Mouse (Mus musculus) 416B (cell line): ENCODE results near the gene Gimap8.
A peak's percentile ranks its signal among the peaks of the same experiment; 100 is the strongest.

Experiments
- DNase-seq: peaks from one replicate; pipeline ENCODE4 v3.0.0; 2011; ENCODE audit warnings: low read depth

Gene Gimap8

DNA sequence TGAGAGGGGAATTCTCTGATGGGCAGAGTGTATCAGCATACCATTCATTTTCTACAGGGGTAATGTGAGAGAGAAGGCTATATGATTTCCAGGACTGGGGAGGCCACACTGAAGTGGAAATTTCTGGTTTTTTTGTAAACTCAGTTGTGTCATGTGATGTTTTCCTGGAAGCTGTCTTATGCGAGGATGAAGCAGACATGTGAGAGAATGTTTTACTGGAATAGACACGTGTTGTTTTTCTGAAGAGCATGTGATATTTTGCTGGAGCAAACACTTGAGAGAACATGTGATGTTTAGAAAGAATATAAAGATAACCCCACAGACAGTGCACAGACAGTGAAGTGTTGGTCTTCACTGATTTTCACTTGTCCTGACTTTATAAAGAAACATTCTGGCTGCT is 8.5 kb upstream of the Gimap8 start:
- DNase-seq, result no peak

DNA sequence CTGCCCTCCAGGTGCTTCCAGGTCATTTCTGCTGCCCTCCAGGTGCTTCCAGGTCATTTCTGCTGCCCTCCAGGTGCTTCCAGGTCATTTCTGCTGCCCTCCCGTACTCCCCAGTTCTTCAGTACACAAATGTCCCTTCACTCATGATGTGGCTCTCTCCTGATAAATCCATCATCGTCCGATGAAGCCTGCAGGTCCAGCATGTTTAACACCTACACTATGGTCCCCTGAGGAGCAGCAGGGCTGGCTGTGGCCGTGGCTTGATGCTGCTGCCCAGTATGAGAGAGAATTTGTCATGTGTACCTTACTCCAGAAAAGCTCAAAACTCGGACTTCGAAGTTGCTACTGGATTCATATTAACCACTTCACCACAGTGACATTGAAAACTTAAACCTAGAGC is 5.6 kb upstream of the Gimap8 start:
- no peak for DNase-seq

DNA sequence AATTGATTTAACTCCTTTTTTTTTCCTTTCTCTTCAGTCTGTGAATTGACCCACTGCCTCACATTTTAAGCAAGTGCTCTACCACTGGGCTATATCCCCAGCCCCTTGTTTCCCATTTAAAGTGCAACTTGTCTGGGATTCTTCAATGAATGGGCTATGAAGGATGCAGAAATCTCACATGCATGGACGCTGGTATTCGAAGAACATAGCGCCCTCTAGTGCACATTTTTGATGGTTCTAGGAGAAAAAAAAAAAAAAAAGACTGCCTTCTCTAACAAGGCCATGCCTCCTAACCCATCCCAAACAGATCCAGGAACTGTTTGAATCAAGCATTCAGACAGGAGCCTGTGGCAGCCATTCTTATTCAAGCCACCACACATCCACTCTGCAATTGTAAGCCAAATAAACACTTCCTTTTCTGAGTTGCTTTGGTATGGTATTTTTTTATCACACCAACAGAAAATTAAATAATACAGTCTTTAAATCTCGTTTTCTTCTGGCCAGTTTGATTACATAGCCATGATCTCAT is 4.2 kb upstream of the Gimap8 start:
- peak; percentile 81 for DNase-seq

DNA sequence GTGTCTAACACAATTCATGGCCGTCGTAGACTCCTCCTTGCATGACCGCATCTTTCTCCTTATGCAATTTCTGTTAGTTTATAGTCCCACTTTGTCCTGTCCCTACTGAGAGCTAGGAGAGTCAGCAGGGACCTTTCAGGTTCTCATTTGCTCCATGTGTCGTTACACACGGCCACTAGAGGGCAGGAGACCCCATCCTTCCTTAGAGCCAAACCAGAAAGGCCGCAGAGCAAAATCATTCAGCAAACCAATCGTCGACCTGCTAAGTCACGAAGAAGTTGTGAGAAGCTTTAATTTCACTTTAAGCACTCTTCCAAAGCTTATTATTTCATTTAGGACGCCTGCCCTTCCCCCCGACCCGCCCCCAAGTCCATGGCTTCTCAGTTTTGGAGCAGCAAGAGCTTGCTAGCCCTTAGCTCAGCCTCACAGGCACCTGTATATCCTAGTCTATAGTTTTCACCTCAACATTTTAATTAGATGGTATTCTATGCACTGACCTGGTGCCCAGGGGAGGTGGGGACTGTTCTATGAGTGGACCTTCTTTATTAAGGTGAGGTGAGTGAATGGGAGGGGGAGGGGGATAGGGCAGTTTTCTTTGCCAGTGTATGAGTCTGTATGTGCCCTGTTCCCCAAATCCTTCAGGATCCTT is 1.2 kb upstream of the Gimap8 start:
- peak; percentile 80 for DNase-seq

DNA sequence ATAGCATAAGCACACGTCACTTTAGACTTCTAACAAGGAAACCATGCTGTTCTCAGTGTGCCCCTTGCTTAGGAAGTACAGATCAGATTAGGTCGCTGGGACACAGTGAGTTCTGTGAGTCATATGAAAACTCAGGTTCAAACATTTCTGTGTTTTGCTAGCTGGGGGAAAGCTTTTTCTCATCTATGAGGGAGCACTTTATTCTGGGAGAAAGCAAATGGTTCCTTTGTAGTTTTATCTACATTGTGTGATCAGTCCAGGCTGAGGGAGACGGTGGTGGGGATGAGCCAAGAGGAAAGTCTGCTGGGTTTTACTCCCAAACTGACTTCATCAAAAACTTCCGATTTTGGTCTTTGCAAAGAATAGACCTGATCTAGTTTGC is 734 bp upstream of the Gimap8 start:
- DNase-seq, result no peak

DNA sequence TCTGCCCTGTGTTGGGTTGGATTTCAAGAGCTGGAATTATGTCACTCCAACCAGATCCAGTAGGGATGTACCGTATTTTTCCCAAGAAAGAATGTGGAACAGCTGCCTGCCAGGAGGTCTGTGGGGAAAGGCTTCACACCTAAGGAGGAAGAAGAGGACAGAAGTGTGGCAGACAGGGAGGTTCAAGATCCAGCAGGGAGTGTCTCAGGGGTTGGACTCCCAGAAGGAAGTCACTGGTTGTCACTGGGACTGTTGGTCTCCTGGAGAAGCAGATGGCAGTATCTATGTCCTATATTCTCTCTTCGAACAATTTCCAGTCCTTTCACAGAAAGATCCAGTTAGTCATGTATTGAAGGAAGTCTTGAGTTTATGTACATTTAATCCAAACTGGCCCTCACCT is 577 bp downstream of the Gimap8 start:
- no peak for DNase-seq

DNA sequence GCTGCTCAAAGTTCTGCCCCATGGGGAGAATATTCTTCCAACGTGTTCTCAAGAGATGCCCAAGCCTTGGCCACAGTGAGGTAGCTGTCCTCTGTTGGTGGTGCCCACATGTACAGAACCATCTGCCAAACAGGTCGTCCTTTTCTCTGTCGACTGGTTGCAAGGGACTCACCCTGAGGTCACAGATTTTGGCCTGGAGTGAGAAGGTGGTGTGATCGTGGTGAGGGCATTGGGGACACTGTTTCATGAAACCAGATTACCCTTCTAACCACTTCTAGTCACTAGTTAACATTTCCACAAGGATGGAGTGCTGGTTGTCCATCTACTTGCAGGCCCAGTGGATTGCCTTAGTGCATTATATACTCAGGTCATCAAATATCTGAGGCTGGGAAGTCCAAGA is 1.7 kb downstream of the Gimap8 start:
- DNase-seq, result no peak

DNA sequence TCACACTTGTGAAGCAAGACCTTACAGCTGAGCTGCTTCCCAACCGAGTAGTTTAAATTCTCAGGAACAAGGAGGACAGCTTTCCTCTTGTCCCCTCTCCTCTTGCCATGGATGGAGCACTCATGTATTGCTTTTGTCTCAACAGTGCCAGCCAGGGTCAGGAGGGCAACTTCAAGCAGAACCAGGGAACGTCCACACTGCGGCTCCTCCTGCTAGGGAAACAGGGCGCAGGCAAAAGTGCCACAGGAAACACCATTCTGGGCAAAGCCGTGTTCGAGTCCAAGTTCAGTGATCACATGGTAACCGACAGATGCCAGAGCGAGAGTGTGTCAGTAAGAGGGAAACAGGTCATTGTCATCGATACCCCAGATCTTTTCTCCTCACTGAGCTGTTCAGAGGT is 3.0 kb downstream of the Gimap8 start:
- DNase-seq, result no peak

DNA sequence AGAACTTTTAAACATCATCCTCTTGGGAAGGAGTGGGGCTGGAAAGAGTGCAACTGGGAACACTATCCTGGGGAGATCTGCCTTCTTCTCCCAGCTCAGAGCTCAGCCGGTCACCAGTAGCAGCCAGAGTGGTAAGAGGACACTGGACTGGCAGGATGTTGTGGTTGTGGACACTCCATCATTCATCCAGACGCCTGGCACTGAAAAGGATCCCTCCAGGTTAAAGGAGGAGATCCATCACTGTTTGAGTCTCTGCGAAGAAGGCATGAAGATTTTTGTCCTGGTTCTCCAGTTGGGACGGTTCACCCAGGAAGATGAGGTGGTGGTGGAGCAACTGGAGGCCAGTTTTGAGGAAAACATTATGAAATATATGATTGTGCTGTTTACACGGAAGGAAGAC is 11.7 kb downstream of the Gimap8 start:
- no peak for DNase-seq

DNA sequence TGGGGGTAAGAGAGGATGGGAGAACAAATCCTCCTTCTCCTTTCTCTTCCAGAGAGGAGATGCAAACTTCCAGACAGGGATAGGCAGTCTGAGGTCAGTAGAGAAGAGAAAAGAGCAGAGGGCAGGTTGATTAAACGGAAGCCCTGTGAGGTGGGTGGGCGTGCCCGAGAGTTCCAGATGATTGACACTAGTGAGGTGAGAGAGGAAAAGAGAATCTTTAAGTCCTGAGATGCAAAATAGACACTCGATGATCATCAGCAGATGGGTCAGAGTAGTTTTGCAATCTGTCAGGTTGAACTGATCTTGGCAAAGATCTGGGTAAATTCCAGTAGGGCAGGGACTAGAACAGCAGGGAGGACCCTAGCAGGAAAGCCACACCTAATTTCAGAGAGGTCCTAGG is 17.7 kb downstream of the Gimap8 start:
- no peak for DNase-seq

DNA sequence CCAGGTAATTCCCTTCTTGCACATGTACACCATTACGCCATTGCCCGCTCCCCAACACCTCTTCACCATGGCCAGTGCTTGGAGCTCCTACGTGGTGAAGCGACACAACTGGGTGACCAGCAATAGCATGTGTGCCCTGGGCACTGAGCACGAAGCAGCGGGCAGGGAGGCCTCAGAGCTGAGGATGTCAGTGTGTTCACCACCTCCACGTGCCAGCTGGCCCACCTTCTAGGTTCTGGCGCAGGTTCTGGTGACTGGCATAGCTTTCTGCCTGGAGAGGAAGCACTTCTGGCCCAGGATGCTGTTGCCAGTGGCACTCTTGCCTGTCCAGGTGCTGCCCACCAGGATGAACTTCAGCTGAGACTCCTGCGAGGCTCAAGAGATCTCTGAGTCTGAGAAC is 18.4 kb downstream of the Gimap8 start:
- DNase-seq, result no peak

DNA sequence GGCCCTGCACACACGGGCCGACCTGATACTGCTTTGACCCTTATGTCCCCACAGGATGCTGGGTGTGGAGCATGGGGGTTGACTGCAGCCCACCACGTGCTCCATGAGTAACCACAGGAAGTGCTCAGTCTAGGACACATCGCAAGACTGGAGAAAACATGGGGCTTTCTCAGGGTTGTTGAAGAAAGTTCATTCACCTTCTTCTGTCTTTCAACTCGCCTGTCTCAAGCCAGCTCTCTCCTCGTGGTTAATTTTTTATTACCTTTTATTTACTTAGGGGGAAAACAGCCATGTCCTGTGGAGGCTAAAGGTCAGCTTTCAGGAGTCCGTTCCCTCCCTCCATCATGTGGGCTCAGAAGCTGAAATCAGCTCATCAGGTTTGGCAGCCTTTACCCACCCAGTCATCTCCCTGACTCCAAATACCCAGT is 19.1 kb downstream of the Gimap8 start:
- DNase-seq, result peak; percentile 46

DNA sequence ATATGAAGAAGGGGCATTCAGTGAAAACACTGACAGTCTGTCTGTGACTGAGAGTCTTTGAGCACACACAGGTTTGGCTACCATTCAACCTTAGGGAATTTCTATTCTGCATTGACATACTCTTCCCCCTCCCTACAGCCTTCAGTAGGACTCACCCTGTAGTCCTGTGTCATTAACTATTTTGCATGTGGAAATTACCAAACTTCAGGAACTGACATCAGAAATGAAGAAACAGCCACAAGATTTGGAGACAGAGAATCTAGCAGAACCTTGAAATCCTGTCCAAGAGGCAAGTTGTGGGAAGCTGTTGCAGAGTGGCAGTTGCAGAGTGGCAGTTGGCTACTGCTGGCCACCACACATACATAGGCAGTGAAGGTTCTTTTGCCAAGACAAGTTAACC is 21.0 kb downstream of the Gimap8 start:
- DNase-seq, result peak; percentile 70

DNA sequence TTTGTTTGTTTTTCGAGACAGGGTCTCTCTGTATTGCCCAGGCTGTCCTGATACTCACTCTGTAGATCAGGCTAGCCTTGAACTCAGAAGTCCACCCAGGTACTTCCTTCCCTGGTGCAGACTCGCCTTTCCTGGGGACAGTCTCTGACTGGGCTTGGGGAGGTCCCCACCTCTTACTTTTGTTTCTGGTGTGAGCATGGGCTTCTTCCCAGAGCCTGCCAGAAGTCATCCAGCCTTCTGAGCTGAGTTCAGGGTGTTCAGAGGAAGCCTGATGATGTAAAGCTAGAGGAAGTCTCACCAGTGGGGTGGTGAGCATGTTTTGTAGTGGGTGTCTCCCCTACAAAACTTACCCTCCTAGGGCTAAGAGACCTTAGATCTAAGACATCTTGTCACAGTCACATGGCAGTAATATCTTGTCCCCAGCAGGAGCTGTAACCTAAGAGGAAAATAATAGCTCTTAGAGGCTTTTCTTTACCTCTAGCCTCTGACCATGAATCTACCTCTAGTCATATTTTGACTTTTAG is 22.5 kb downstream of the Gimap8 start:
- no peak for DNase-seq

DNA sequence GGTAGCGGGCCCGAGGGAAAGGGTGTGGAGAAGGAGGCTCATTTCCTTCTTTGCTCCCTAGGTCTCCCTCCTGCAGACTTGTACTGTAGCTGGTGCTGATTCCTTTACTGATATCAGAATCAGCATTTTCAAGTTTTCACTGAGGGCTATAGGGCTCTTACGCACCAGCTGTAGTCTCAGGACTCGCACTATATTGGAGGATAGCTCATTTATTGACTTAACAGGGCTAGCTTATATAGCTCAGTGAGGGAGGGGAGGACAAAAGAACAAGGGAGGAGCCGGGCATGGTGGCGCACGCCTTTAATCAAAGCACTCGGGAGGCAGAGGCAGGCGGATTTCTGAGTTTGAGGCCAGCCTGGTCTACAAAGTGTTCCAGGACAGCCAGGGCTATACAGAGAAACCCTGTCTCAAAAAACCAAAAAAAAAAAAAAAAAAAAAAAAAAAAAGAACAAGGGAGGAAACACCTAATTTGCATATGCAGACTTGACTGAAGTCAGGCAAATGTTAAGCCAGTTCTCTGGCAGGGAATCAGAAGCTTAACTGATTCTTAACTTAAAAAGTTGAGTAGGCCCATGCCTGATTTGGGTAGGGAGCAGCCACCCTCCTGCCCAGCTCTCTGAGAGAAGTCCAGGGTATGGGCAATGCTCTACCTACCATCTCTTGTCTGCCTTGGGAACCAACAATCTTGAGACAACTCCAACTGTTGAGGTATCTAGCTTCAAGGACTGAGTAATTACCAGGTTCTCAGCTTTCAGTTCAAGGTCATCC is 27.4 kb downstream of the Gimap8 start:
- DNase-seq, result no peak

DNA sequence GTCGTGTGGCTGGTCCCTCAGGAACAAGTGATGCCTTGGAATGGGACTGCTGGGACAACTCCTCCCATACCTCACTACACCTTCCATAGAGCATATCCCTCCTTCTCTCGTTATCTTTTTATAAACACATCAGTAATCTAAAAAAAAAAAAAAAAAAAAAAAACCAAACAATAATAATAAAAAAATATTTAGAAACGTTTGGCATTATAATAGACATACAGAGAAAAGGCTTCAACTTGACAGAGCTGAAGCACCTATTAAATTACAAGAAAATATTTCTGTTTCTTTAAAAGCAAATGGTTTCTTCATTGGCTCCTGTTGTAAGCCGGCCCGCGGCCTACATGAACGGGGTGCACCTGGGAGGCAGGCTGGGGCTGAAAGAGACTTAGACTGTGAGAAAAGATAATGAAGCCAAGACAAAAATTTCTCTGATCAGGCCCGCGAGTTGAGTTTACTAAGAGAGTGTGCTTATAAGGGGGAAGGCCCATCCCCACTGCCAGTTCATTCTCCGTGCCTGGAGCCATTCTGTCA is 28.4 kb downstream of the Gimap8 start:
- no peak for DNase-seq

DNA sequence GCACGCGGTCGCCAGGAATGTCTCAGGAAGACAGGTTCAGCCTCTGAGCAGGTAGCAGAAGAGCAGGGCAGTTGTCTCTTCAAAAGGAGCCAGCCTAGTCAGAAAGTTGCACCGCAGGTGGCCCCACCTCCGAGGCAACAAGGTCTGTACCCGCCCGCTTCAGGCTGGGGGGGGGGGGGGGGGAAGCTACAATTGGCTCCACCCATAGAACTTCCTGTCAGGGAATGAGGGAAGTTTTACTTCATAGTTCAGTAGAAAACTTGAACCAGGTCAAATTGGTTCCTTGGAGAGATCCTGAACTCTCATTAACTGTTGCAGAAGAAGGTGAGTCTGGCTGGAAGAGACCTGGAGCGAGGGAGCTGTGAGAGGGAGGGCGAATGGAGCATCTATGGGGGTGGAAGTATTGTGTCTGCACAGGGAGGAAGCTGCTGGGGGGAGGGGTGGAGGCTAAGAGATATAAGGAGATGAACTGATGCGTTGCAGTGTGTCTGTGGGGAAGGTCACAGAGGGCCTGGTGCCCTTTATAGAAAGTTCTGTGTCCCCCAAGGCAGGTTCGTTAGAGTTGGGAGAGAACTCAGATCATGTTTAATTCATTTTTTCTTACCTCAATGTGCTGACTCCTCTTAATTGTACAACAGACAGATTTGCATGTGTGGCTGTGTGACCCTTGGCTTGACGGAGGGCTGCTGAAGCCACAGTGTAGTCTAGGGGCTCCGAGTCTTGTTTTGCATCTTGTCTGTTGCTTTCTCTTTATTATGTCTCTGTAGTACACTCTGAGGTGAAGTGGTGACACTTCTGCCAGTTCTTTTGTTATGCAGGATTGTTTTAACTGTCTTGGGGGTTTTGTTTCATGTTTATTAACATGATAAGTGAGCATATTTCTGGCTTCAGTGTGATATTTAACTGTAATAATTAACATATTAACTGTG is 29.2 kb downstream of the Gimap8 start, which contains the start of gene Gimap9:
Gene Gimap9 (plus strand): TSS at position 199 of the 929 bp plus-strand sequence.
- no peak for DNase-seq

DNA sequence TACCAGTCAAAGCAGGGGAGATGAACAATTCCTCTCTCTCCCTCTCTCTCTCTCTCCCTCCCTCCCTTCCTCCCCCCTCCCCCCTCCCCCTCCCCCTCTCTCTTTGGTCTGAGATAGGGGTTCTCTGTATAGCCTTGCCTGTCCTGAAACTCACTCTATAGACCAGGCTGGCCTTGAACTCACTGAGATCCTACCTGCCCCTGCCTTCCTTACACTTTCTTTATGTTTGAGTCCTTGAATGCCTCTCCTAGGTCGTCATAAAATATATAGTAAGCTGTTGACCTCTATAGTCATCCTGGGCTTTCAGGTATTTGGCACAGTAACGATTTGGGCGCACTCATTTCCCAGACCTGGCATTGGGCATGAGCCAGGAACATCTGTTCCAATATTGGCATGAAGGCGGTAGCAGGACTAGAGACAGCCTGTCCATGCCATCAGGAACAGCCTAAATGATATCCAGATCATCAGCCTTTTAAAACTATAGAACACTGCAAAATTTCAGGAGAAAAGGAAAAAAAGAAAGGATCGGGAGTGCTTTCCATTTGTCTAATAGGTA is 29.9 kb downstream of the Gimap8 start:
- no peak for DNase-seq

DNA sequence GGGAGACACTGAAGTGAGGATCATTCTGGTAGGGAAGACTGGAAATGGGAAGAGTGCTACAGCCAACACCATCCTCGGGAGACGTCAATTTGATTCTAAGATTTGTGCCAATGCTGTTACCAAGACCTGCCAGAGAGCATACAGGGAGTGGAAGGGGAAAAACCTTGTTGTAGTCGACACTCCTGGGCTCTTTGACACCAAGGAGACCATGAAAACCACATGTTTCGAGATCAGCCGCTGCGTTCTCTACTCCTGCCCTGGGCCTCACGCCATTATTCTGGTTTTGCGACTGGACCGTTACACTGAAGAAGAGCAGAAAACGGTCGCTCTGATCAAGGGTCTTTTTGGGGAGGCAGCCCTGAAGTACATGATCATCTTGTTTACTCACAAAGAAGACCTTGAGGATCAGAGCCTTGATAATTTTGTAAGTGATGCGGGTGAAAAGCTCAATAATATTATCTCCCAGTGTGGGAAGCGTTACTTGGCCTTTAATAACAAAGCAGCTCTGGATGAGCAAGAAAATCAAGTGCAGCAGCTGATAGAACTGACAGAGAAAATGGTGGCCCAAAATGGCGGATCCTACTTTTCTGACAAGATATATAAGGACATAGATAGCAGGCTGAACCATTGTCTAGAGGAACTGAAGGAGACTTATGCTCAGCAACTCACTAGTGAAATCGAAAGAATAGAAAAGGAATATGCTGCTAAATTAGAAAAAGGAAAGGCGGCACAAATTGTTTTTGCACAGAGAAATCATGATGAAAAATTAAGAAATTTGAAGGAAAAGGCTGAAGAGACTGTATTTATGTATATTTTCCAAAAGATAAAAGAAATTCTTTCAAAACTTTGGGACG is 30.7 kb downstream of the Gimap8 start:
- no peak for DNase-seq

DNA sequence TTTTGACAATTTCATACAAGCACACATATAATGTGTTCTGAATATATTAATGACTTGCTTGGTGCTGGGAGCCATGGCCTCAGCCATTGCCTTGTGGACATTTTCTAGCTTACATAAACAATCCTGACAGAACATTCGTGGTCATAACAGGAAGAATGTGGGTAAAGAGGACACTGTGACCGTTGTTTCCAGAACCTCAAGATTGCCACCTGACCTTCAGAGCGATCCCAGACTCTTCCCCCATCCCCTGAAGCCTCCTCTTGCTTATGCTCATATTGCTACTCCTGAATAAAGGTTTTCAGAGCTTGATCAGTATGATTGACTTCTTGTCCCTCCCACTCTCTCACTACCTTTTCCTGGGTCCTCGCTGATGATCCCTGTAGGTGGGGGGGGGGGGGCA is 31.4 kb downstream of the Gimap8 start:
- peak; percentile 81 for DNase-seq

DNA sequence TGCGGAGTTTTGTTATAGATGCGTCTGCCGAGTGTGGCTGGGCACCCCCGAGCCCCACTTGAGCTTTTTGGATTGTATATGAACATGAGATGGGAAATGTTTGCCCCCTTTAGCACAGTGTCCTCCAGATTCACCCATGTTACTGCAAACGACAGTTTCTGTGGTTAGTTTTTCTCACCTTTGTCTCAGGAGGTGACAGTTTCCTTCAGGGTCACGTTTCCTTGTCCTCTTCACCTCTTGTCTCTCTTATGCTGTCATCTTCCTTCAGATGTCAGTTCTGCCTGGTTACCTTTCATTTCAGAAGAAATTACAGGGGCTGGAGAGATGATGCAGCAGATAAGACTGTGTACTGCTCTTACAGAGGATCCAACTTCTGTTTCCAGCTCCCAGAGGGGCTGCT is 32.7 kb downstream of the Gimap8 start:
- no peak for DNase-seq
